In genomic region chr6:134863146-134863545, GRCm38 (mm10) we compare ENCODE assay signal across 8 mouse cellular contexts. TPM values are rescaled to one million over a fixed set of nuclear protein-coding genes. Genes with fewer than 3 reads are reported as not detected.
DNase-seq lines count a peak whose midpoint lies in the region; ATAC-seq and TF ChIP-seq lines count a peak whose summit lies in the region.

No protein-coding gene starts in this region.

- TF ChIP-seq POLR2A in bone marrow macrophage, adult 2 months (IDR thresholded peaks at IDR 0.05; ENCODE audit: borderline replicate concordance, low read depth, low read length) = no peak
- no peak for TF ChIP-seq POLR2A in embryonic fibroblast, embryonic 13.5 days (IDR thresholded peaks at IDR 0.05; ENCODE audit: low read depth, low read length)
- peak; percentile 27; the same call in 1 of the 2 replicates for TF ChIP-seq POLR2A in limb, embryonic 14.5 days (IDR thresholded peaks at IDR 0.05; ENCODE audit: borderline replicate concordance, extremely low read depth, insufficient read depth, insufficient read length)

- no peaks in the 10 kb centered on the region for H3K36me3 ChIP-seq in heart, embryonic 10.5 days
- H3K36me3 ChIP-seq in kidney, embryonic 14.5 days (ENCODE audit: control insufficient read depth, insufficient read depth, low read length) = no peaks in the 10 kb centered on the region; the same call in 1 of the 2 replicates
- 0 out of 2 replicates have a peak, but pooled peaks cover 4% of the 10 kb centered on the region for H3K36me3 ChIP-seq in limb, embryonic 14.5 days (ENCODE audit: control insufficient read depth, insufficient read depth, low read length)
- peaks cover 9% of the 10 kb centered on the region; the same call in 1 of the 2 replicates for H3K36me3 ChIP-seq in midbrain, postnatal 0 days (ENCODE audit: insufficient read depth, low read length)

- H3K27me3 ChIP-seq in heart, embryonic 10.5 days (ENCODE audit: insufficient read depth, poor library complexity, severe bottlenecking) = no peaks in the 10 kb centered on the region
- no peaks in the 10 kb centered on the region for H3K27me3 ChIP-seq in kidney, embryonic 14.5 days (ENCODE audit: control insufficient read depth, insufficient read depth, low read length)
- H3K27me3 ChIP-seq in limb, embryonic 14.5 days (ENCODE audit: control insufficient read depth, insufficient read depth, low read length) = no peaks in the 10 kb centered on the region
- no peaks in the 10 kb centered on the region for H3K27me3 ChIP-seq in midbrain, postnatal 0 days (ENCODE audit: insufficient read depth, low read length)

- H3K27ac ChIP-seq in bone marrow macrophage, adult 2 months (ENCODE audit: insufficient read depth, low read depth, low read length) = no peak overlapping the region
- no peak overlapping the region for H3K27ac ChIP-seq in embryonic fibroblast, embryonic 13.5 days (ENCODE audit: insufficient read depth, low read length)
- H3K27ac ChIP-seq in heart, embryonic 10.5 days = no peak overlapping the region
- no peak overlapping the region for H3K27ac ChIP-seq in kidney, embryonic 14.5 days (ENCODE audit: low read depth, low read length)
- H3K27ac ChIP-seq in limb, embryonic 14.5 days (replicated peaks; ENCODE audit: low read depth, low read length) = peak overlapping the region; percentile 56
- peak overlapping the region; percentile 69 for H3K27ac ChIP-seq in midbrain, postnatal 0 days (ENCODE audit: low read depth, low read length)

- WGBS in heart, embryonic 10.5 days = 3% methylated on average over 19 of the region's 19 CpGs
- WGBS in kidney, embryonic 14.5 days = 2% methylated on average over 19 of the region's 19 CpGs
- WGBS in limb, embryonic 14.5 days = 2% methylated on average over 19 of the region's 19 CpGs
- 1% methylated on average over 19 of the region's 19 CpGs for WGBS in midbrain, postnatal 0 days

- no peaks in the 10 kb centered on the region for H3K9me3 ChIP-seq in heart, embryonic 10.5 days
- no peaks in the 10 kb centered on the region for H3K9me3 ChIP-seq in kidney, embryonic 14.5 days (ENCODE audit: control insufficient read depth, low read length)
- H3K9me3 ChIP-seq in limb, embryonic 14.5 days (ENCODE audit: control insufficient read depth, low read length) = no peaks in the 10 kb centered on the region
- no peaks in the 10 kb centered on the region for H3K9me3 ChIP-seq in midbrain, postnatal 0 days (ENCODE audit: low read length)

- H3K4me2 ChIP-seq in kidney, embryonic 14.5 days (replicated peaks; ENCODE audit: low read depth, low read length) = peak overlapping the region; percentile 36
- H3K4me2 ChIP-seq in limb, embryonic 14.5 days (replicated peaks; ENCODE audit: low read depth, low read length, severe bottlenecking) = peak overlapping the region; percentile 48
- peak overlapping the region; percentile 55 for H3K4me2 ChIP-seq in midbrain, postnatal 0 days (ENCODE audit: low read depth, low read length, poor library complexity, severe bottlenecking)

- no peak overlapping the region for H3K4me3 ChIP-seq in bone marrow macrophage, adult 2 months (ENCODE audit: insufficient read depth, low read length)
- H3K4me3 ChIP-seq in embryonic fibroblast, embryonic 13.5 days (ENCODE audit: insufficient read depth, low read length) = no peak overlapping the region
- peak overlapping the region; percentile 13; the same call in 1 of the 2 replicates for H3K4me3 ChIP-seq in heart, embryonic 10.5 days
- peak overlapping the region; percentile 15; the same call in 1 of the 2 replicates for H3K4me3 ChIP-seq in kidney, embryonic 14.5 days (ENCODE audit: low read length)
- H3K4me3 ChIP-seq in limb, embryonic 14.5 days (replicated peaks; ENCODE audit: low read length) = peak overlapping the region; percentile 27
- peak overlapping the region; percentile 31 for H3K4me3 ChIP-seq in midbrain, postnatal 0 days (ENCODE audit: low read depth, low read length)

- TF ChIP-seq CTCF in bone marrow macrophage, adult 2 months (IDR thresholded peaks at IDR 0.05; ENCODE audit: low read depth, low read length) = peak; percentile 87
- peak; percentile 55; the same call in 1 of the 2 replicates for TF ChIP-seq CTCF in embryonic fibroblast, embryonic 13.5 days (IDR thresholded peaks at IDR 0.05; ENCODE audit: borderline replicate concordance, insufficient read depth, low read length)
- TF ChIP-seq CTCF in midbrain, postnatal 0 days (IDR thresholded peaks at IDR 0.05) = peak; percentile 97

- 0 out of 2 replicates have a peak, but pooled peaks cover 2% of the 10 kb centered on the region for H3K4me1 ChIP-seq in bone marrow macrophage, adult 2 months (ENCODE audit: control insufficient read depth, insufficient read depth, low read length)
- 0 out of 2 replicates have a peak, but pooled peaks cover 2% of the 10 kb centered on the region for H3K4me1 ChIP-seq in embryonic fibroblast, embryonic 13.5 days (ENCODE audit: control insufficient read depth, insufficient read depth, low read length)
- peaks cover 9% of the 10 kb centered on the region; the same call in 1 of the 2 replicates for H3K4me1 ChIP-seq in heart, embryonic 10.5 days
- peaks cover 8% of the 10 kb centered on the region; the same call in 1 of the 2 replicates for H3K4me1 ChIP-seq in kidney, embryonic 14.5 days (ENCODE audit: control insufficient read depth, insufficient read depth, low read length)
- H3K4me1 ChIP-seq in limb, embryonic 14.5 days (ENCODE audit: control insufficient read depth, insufficient read depth, low read length) = peaks cover 8% of the 10 kb centered on the region; the same call in 1 of the 2 replicates
- no peaks in the 10 kb centered on the region; the same call in 1 of the 2 replicates for H3K4me1 ChIP-seq in midbrain, postnatal 0 days (ENCODE audit: insufficient read depth, low read length)

- H3K9ac ChIP-seq in kidney, embryonic 14.5 days (ENCODE audit: low read depth, low read length) = no peak overlapping the region
- peak overlapping the region; percentile 32; the same call in 1 of the 2 replicates for H3K9ac ChIP-seq in limb, embryonic 14.5 days (ENCODE audit: low read depth, low read length, severe bottlenecking)
- peak overlapping the region; percentile 46; the same call in 1 of the 2 replicates for H3K9ac ChIP-seq in midbrain, postnatal 0 days (replicated peaks; ENCODE audit: low read length, poor library complexity, severe bottlenecking)

- ATAC-seq in kidney, embryonic 14.5 days (ENCODE audit: low FRiP score, low TSS enrichment) = peak; percentile 82
- peak; percentile 86 for ATAC-seq in limb, embryonic 14.5 days (ENCODE audit: low FRiP score, low read depth)
- ATAC-seq in midbrain, postnatal 0 days (ENCODE audit: low FRiP score) = peak; percentile 87

- peak; percentile 92 for DNase-seq in B cell, adult 2 months
- peak; percentile 94 for DNase-seq in heart, embryonic 10.5 days (ENCODE audit: low spot score)
- peak; percentile 97 for DNase-seq in limb, embryonic 14.5 days (ENCODE audit: low spot score)
- DNase-seq in midbrain, postnatal 0 days (ENCODE audit: low spot score) = peak; percentile 98
- DNase-seq in spleen, postnatal 10 days (ENCODE audit: low spot score in 2 of 2) = peak; percentile 90 to 95

RNA-seq across cellular contexts. Expression of gene Crebl2, which starts 33.2 kb away (rescaled TPM):
- polyA plus RNA-seq in bone marrow macrophage, adult 2 months (2012; ENCODE audit: insufficient read depth, insufficient read length, missing spikeins) = 14.0 and 14.2 TPM in 2 replicates
- polyA plus RNA-seq in embryonic fibroblast, embryonic 13.5 days (2011; ENCODE audit: insufficient read length, low read depth, missing spikeins) = 4.9 and 5.3 TPM in 2 replicates
- 1.00 and 1.0 TPM in 2 replicates for polyA plus RNA-seq in heart, embryonic 10.5 days (2016; fragmentation: Nextera tagmentation; extraction: Ambion mirVana)
- polyA plus RNA-seq in kidney, embryonic 14.5 days (2014; fragmentation: Nextera tagmentation; extraction: Ambion mirVana) = 1.7 and 2.0 TPM in 2 replicates
- 7.5 and 8.1 TPM in 2 replicates for polyA plus RNA-seq in limb, embryonic 14.5 days (2012; rRNA removed)
- 2.1 and 3.0 TPM in 2 replicates for polyA plus RNA-seq in limb, embryonic 14.5 days (2014; fragmentation: Nextera tagmentation; extraction: Ambion mirVana)
- total RNA-seq in midbrain, postnatal 0 days (2014; rRNA removed) = 7.0 and 10.0 TPM in 2 replicates
- 2.6 and 3.5 TPM in 2 replicates for polyA plus RNA-seq in midbrain, postnatal 0 days (2015; fragmentation: Nextera tagmentation; extraction: Ambion mirVana)

RNA-seq across cellular contexts. Expression of gene Gpr19, which starts 35.2 kb away (rescaled TPM):
- polyA plus RNA-seq in bone marrow macrophage, adult 2 months (2012; ENCODE audit: insufficient read depth, insufficient read length, missing spikeins) = 6.6 and 7.3 TPM in 2 replicates
- 3.2 and 6.6 TPM in 2 replicates for polyA plus RNA-seq in embryonic fibroblast, embryonic 13.5 days (2011; ENCODE audit: insufficient read length, low read depth, missing spikeins)
- 9.0 and 11.8 TPM in 2 replicates for polyA plus RNA-seq in heart, embryonic 10.5 days (2016; fragmentation: Nextera tagmentation; extraction: Ambion mirVana)
- 12.1 and 13.1 TPM in 2 replicates for polyA plus RNA-seq in kidney, embryonic 14.5 days (2014; fragmentation: Nextera tagmentation; extraction: Ambion mirVana)
- polyA plus RNA-seq in limb, embryonic 14.5 days (2012; rRNA removed) = 8.9 and 11.5 TPM in 2 replicates
- 7.5 and 7.9 TPM in 2 replicates for polyA plus RNA-seq in limb, embryonic 14.5 days (2014; fragmentation: Nextera tagmentation; extraction: Ambion mirVana)
- total RNA-seq in midbrain, postnatal 0 days (2014; rRNA removed) = 32.1 and 34.2 TPM in 2 replicates
- 38.5 and 41.6 TPM in 2 replicates for polyA plus RNA-seq in midbrain, postnatal 0 days (2015; fragmentation: Nextera tagmentation; extraction: Ambion mirVana)

RNA-seq across cellular contexts. Expression of gene Cdkn1b, which starts 57.1 kb away (rescaled TPM):
- 84.8 and 88.6 TPM in 2 replicates for polyA plus RNA-seq in bone marrow macrophage, adult 2 months (2012; ENCODE audit: insufficient read depth, insufficient read length, missing spikeins)
- 34.1 and 59.8 TPM in 2 replicates for polyA plus RNA-seq in embryonic fibroblast, embryonic 13.5 days (2011; ENCODE audit: insufficient read length, low read depth, missing spikeins)
- polyA plus RNA-seq in heart, embryonic 10.5 days (2016; fragmentation: Nextera tagmentation; extraction: Ambion mirVana) = 11.0 and 12.0 TPM in 2 replicates
- polyA plus RNA-seq in kidney, embryonic 14.5 days (2014; fragmentation: Nextera tagmentation; extraction: Ambion mirVana) = 14.5 and 15.3 TPM in 2 replicates
- polyA plus RNA-seq in limb, embryonic 14.5 days (2012; rRNA removed) = 29.8 and 30.3 TPM in 2 replicates
- 18.3 and 18.8 TPM in 2 replicates for polyA plus RNA-seq in limb, embryonic 14.5 days (2014; fragmentation: Nextera tagmentation; extraction: Ambion mirVana)
- total RNA-seq in midbrain, postnatal 0 days (2014; rRNA removed) = 48.5 and 58.8 TPM in 2 replicates
- 23.9 and 25.6 TPM in 2 replicates for polyA plus RNA-seq in midbrain, postnatal 0 days (2015; fragmentation: Nextera tagmentation; extraction: Ambion mirVana)

Comparison
In these comparisons a context has a peak if more than half of its experiments do, and no peak if none do; other contexts are left out.
1. H3K27ac ChIP-seq: peak in limb, embryonic 14.5 days (single experiment) and midbrain, postnatal 0 days (single experiment); none in bone marrow macrophage, adult 2 months (single experiment), embryonic fibroblast, embryonic 13.5 days (single experiment), heart, embryonic 10.5 days (single experiment) and kidney, embryonic 14.5 days (single experiment).
2. H3K4me3 ChIP-seq: peak in heart, embryonic 10.5 days (single experiment), kidney, embryonic 14.5 days (single experiment), limb, embryonic 14.5 days (single experiment) and midbrain, postnatal 0 days (single experiment); none in bone marrow macrophage, adult 2 months (single experiment) and embryonic fibroblast, embryonic 13.5 days (single experiment).
3. Peak in every context shown above with its lines, with median percentiles within 50 percentile points of each other: DNase-seq, CTCF ChIP-seq, ATAC-seq and H3K4me2 ChIP-seq.